Mouse (Mus musculus): ENCODE data around the gene Efnb2. TPM values are rescaled to one million over a fixed set of nuclear protein-coding genes. Genes with fewer than 3 reads are reported as not detected.

Efnb2 gene
- polyA plus RNA-seq, 1 experiment from 2014 or later, result 24.5 TPM

DNA sequence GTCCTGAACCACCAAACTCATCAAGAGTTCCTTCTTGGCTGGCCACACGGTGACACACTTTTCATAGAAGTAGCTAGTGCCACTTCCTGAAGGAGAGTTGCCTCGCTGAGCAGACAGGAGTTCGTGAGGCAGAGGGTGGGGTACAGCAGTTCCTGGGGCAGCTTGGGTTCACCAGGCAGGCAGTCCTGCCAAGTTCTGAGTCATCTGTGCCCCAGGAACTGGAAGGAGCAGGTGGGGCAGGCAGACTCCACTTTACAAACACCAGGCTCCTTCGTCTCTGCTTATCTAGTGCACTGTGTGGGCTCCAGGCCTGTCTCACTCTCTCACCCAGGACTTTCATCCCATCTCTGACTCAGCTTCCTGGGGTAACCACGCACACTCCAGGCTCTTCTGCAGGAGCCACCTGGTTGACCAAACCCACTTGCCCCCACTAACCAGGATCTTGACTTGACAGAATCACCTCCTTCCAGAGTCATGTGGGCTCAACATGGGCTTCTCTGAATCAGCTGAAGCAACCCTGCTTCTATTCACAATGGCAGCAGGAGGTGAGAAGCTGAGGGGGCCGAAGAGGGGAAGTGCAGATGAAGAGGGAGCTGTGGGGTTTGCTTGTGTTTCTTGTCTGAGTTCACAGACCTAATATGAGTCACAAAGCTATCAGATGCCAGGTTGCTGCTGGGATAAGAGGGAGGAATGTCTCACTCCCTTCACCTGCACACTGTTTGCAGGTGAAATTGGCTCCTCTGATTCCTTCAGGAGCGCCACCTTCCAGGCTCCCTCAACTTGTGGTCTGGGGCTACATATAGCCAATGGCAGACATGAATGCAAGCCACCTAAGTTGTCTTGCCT lies 58.2 kb downstream of the Efnb2 start:
- Histone ChIP-seq H3K27me3 (0 out of 2 replicates have a peak, but pooled peaks cover 6% of the 10 kb centered on the region), H3K4me1 (replicated peaks) (no peaks in the 10 kb centered on the region), H3K4me2 (no peak overlapping the region), H3K27ac (replicated peaks) (no peak overlapping the region), H3K36me3 (no peaks in the 10 kb centered on the region), H3K9ac (no peak overlapping the region), H3K9me3 (no peaks in the 10 kb centered on the region), H3K4me3 (no peak overlapping the region)
- WGBS, result 81% methylated on average over 7 of the region's 7 CpGs
- ATAC-seq (ENCODE audit: low read depth), result no peak

GRCm38 (mm10) chr8:8599931-8600330 lies 61.1 kb downstream of the Efnb2 start:
- H3K4me3 ChIP-seq, result no peak overlapping the region

DNA sequence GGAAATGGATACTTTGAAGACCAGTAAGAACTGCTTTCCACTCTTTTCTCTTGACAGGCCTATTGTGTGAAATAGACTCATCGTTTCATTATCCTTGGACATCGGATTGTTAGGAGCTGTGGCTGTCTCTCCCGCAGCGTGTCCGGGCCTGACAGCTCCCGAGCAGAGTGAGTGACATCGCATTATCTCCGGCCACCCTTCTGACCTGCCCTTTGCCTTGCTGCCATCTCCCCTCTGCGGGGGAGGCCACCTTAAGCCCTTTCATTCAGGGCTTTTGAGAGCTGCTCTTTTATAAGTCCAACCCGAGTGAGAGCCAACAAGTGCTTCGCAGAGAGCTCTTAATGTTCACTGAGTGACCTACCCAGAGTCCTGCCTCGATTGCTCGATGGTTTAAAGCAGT lies 63.6 kb downstream of the Efnb2 start:
- Histone ChIP-seq H3K36me3 (no peaks in the 10 kb centered on the region), H3K4me3 (no peak overlapping the region), H3K27me3 (0 out of 2 replicates have a peak, but pooled peaks cover 13% of the 10 kb centered on the region), H3K4me2 (no peak overlapping the region), H3K9ac (no peak overlapping the region), H3K9me3 (no peaks in the 10 kb centered on the region), H3K4me1 (replicated peaks) (no peaks in the 10 kb centered on the region), H3K27ac (replicated peaks) (no peak overlapping the region)
- ATAC-seq (ENCODE audit: low read depth), result no peak
- 14% methylated on average over 13 of the region's 13 CpGs for WGBS

More at GRCm38 (mm10) chr8:8599931-8600330, 61.1 kb downstream of the Efnb2 start:
- Histone ChIP-seq H3K9me3 (no peaks in the 10 kb centered on the region), H3K27ac (replicated peaks) (no peak overlapping the region), H3K4me2 (no peak overlapping the region), H3K4me1 (replicated peaks) (no peaks in the 10 kb centered on the region), H3K27me3 (0 out of 2 replicates have a peak, but pooled peaks cover 13% of the 10 kb centered on the region), H3K36me3 (no peaks in the 10 kb centered on the region), H3K9ac (no peak overlapping the region)
- WGBS, result 88% methylated on average over 7 of the region's 7 CpGs
- no peak for ATAC-seq (ENCODE audit: low read depth)

- 52% methylated on average over 12 of the region's 12 CpGs for WGBS
- Histone ChIP-seq H3K4me1 (replicated peaks) (no peaks in the 10 kb centered on the region), H3K27me3 (0 out of 2 replicates have a peak, but pooled peaks cover 13% of the 10 kb centered on the region), H3K27ac (replicated peaks) (no peak overlapping the region), H3K9me3 (no peaks in the 10 kb centered on the region), H3K9ac (no peak overlapping the region), H3K4me2 (no peak overlapping the region), H3K4me3 (no peak overlapping the region), H3K36me3 (no peaks in the 10 kb centered on the region)
- ATAC-seq (ENCODE audit: low read depth), result no peak
These were observed 65.0 kb downstream of the Efnb2 start for GRCm38 (mm10) chr8:8595831-8596611.

DNA sequence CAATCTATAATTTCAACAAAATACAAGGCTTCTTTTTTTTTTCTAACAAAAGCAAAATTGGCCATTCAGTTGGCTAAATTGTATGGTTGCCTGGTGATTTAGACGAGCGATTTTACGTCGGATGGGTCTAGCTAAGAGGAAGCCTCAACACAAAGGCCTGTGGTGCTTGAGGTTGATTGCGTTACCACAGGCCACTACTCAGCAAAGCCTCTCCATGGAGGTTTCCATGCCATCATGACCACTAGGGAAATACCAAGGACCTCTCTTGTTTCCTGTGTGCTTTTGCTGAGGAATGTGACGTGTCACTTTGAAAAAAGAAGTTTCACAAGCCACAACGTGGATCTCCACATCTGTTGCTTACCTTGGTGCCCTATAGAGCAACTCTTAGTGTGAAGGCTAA lies 67.2 kb downstream of the Efnb2 start:
- Histone ChIP-seq H3K9ac (no peak overlapping the region), H3K9me3 (no peaks in the 10 kb centered on the region), H3K4me1 (replicated peaks) (no peaks in the 10 kb centered on the region), H3K4me3 (no peak overlapping the region), H3K27ac (replicated peaks) (no peak overlapping the region), H3K36me3 (no peaks in the 10 kb centered on the region), H3K27me3 (0 out of 2 replicates have a peak, but pooled peaks cover 13% of the 10 kb centered on the region), H3K4me2 (no peak overlapping the region)
- WGBS, result 85% methylated on average over 7 of the region's 7 CpGs
- no peak for ATAC-seq (ENCODE audit: low read depth)

GRCm38 (mm10) chr8:8593371-8593770 lies 67.7 kb downstream of the Efnb2 start:
- 0 out of 2 replicates have a peak, but pooled peaks cover 12% of the 10 kb centered on the region for H3K27me3 ChIP-seq

GRCm38 (mm10) chr8:8592331-8592730 lies 68.7 kb downstream of the Efnb2 start:
- H3K36me3 ChIP-seq, result no peaks in the 10 kb centered on the region
- H3K4me3 ChIP-seq, result no peak overlapping the region
- WGBS, result 92% methylated on average over 3 of the region's 3 CpGs
- H3K27me3 ChIP-seq, result 0 out of 2 replicates have a peak, but pooled peaks cover 2% of the 10 kb centered on the region
- H3K4me2 ChIP-seq, result no peak overlapping the region
- H3K9ac ChIP-seq, result no peak overlapping the region
- no peak for ATAC-seq (ENCODE audit: low read depth)
- no peaks in the 10 kb centered on the region for H3K9me3 ChIP-seq
- no peak overlapping the region for H3K27ac ChIP-seq (replicated peaks)
- H3K4me1 ChIP-seq (replicated peaks), result no peaks in the 10 kb centered on the region

More at GRCm38 (mm10) chr8:8593371-8593770, 67.7 kb downstream of the Efnb2 start:
- Histone ChIP-seq H3K4me3 (no peak overlapping the region), H3K4me1 (replicated peaks) (no peaks in the 10 kb centered on the region), H3K27ac (replicated peaks) (no peak overlapping the region), H3K9ac (no peak overlapping the region), H3K36me3 (no peaks in the 10 kb centered on the region), H3K4me2 (no peak overlapping the region), H3K9me3 (no peaks in the 10 kb centered on the region)
- no peak for ATAC-seq (ENCODE audit: low read depth)
- WGBS, result 93% methylated on average over 6 of the region's 6 CpGs

- Histone ChIP-seq H3K4me1 (replicated peaks) (no peaks in the 10 kb centered on the region), H3K27me3 (0 out of 2 replicates have a peak, but pooled peaks cover 3% of the 10 kb centered on the region), H3K9me3 (no peaks in the 10 kb centered on the region), H3K4me3 (no peak overlapping the region), H3K9ac (no peak overlapping the region), H3K27ac (replicated peaks) (no peak overlapping the region), H3K36me3 (no peaks in the 10 kb centered on the region), H3K4me2 (no peak overlapping the region)
- WGBS, result 88% methylated on average over 4 of the region's 4 CpGs
- no peak for ATAC-seq (ENCODE audit: low read depth)
These were observed 77.1 kb downstream of the Efnb2 start for GRCm38 (mm10) chr8:8583981-8584377.

DNA sequence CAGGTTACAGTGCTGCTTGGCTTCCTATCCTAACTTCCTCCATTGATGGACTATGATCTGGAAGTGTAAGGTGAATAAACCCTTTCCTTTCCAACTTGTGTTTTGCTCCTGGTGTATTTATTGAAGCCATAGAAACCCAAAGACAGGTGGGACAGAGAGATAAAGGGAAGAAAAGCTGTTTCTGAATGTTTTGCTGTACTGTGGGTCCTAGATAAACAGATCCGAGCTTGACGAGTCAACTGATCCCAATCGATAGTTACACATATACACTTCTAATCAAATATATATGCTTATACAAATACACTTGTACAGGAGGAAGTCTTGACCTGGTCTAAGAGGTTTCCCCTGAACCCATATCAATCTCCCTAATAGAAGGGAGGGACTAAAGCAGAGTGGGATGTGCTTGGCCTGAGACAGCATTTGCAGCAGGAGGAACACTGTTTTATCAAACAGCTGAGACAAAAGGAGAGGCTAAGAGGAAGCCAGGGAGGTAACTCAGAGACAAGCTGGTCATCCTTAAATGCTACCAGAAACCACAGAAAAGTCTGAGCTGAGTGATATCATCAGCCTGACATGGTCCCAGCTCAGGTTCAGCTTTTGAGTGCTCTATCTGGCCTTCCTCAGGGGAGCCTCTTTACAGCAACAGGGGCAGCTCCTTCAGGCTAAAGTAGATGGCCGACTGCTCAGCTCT lies 77.6 kb downstream of the Efnb2 start:
- H3K36me3 ChIP-seq, result no peaks in the 10 kb centered on the region
- WGBS, result 87% methylated on average over 4 of the region's 4 CpGs
- H3K27me3 ChIP-seq, result 0 out of 2 replicates have a peak, but pooled peaks cover 3% of the 10 kb centered on the region

DNA sequence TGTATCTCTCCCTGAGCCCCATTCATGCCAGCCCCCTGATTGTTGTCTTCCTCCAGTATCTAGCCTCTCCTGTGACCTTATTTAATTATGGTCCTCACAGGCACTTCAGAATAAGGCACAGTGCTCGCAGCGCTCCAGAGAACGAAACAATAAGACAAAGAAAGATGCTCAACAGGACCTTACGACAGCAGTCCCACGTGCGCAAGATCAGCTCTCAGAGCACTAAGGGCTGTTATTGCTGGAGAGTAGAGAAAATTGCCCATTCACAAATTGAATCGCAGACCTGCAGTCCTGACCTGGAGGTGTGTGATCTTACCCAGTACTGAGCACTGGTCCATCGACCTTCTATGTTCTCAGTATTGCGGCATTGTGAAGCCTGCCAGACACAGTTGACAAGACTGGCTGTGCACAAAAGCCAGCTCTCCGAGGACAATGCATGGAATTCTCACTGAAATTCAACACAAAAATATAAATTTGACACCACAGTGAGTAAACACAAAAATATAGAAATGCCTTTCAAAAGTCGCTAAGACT lies 83.2 kb downstream of the Efnb2 start:
- Histone ChIP-seq H3K4me2 (no peak overlapping the region), H3K27me3 (peaks cover 3% of the 10 kb centered on the region; the same call in 1 of the 2 replicates), H3K27ac (replicated peaks) (no peak overlapping the region), H3K9me3 (no peaks in the 10 kb centered on the region), H3K9ac (no peak overlapping the region), H3K36me3 (no peaks in the 10 kb centered on the region), H3K4me1 (replicated peaks) (peaks cover 18% of the 10 kb centered on the region), H3K4me3 (no peak overlapping the region)
- WGBS, result 46% methylated on average over 11 of the region's 11 CpGs
- no peak for ATAC-seq (ENCODE audit: low read depth)

More for the DNA sequence above, 77.6 kb downstream of the Efnb2 start:
- Histone ChIP-seq H3K4me3 (no peak overlapping the region), H3K9me3 (no peaks in the 10 kb centered on the region), H3K27ac (replicated peaks) (no peak overlapping the region), H3K4me2 (no peak overlapping the region), H3K9ac (no peak overlapping the region), H3K4me1 (replicated peaks) (no peaks in the 10 kb centered on the region)
- no peak for ATAC-seq (ENCODE audit: low read depth)

DNA sequence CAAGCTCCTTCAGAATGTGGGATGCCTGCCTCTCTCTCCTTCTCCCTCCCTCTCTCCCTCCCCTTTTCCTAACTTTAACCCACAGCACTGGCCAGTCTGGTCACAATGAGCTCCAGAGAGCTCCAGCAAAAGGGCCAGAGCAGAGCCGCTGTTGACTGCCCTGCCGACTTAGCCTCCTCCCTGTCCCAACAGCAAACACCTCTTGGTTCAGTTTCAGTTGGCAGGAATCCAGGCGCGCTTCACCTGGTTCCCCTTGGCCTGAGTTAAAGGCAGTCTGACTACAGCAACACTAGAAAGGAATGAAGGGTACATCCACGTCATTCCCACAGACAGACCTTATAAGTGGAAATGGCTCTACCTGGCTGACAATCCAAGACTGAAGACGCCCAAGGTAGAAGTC lies 84.2 kb downstream of the Efnb2 start:
- Histone ChIP-seq H3K27ac (replicated peaks) (no peak overlapping the region), H3K4me2 (no peak overlapping the region), H3K9ac (no peak overlapping the region), H3K4me1 (replicated peaks) (peaks cover 18% of the 10 kb centered on the region), H3K4me3 (no peak overlapping the region), H3K9me3 (no peaks in the 10 kb centered on the region), H3K27me3 (peaks cover 3% of the 10 kb centered on the region; the same call in 1 of the 2 replicates), H3K36me3 (no peaks in the 10 kb centered on the region)
- WGBS, result 94% methylated on average over 6 of the region's 6 CpGs
- no peak for ATAC-seq (ENCODE audit: low read depth)
